Mouse (Mus musculus) kidney, postnatal 0 days (tissue): Measurements from ENCODE around the gene Denr. TPM values are rescaled to one million over a fixed set of nuclear protein-coding genes. Genes with fewer than 3 reads are reported as not detected.

Source experiments
- ATAC-seq: fragments of 200-750 bp; cut with Nextera tagmentation; replicated peaks from 2 replicates; pipeline ENCODE4 v1.8.0; 2017; ENCODE audit warnings: low read depth, moderate number of reproducible peaks, moderate TSS enrichment, moderate library complexity; ENCODE audit not compliant: low FRiP score
- DNase-seq: peaks from one replicate; pipeline ENCODE4 v3.0.0-alpha.2; 2016; ENCODE audit warnings: low spot score
- H3K27ac ChIP-seq: fragments of 300-500 bp; sonication (generic); 2 replicates; pipeline ENCODE4 v1.5.1; 2014; ENCODE audit warnings: mild to moderate bottlenecking
- H3K27me3 ChIP-seq: fragments of 300-500 bp; sonication (generic); 2 replicates; pipeline ENCODE4 v1.6.1; 2014; ENCODE audit warnings: low read length, mixed read lengths; ENCODE audit not compliant: insufficient read depth
- H3K36me3 ChIP-seq: fragments of 300-500 bp; sonication (generic); 2 replicates; pipeline ENCODE4 v1.6.1; 2014; ENCODE audit warnings: low read length, mixed read lengths; ENCODE audit not compliant: insufficient read depth
- H3K4me1 ChIP-seq: fragments of 300-500 bp; sonication (generic); replicated peaks from 2 replicates; pipeline ENCODE4 v1.6.1; 2014; ENCODE audit warnings: antibody characterized with exemption, low read length, mixed read lengths; ENCODE audit not compliant: insufficient read depth
- H3K4me2 ChIP-seq: fragments of 300-500 bp; sonication (generic); 2 replicates; pipeline ENCODE4 v1.6.1; 2014; ENCODE audit warnings: mild to moderate bottlenecking, low read length, moderate library complexity, mixed read lengths
- H3K4me3 ChIP-seq: fragments of 300-500 bp; sonication (generic); replicated peaks from 2 replicates; pipeline ENCODE4 v1.5.1; 2014; ENCODE audit warnings: low read depth, low read length
- H3K9ac ChIP-seq: fragments of 300-500 bp; sonication (generic); 2 replicates; pipeline ENCODE4 v1.6.1; 2014; ENCODE audit warnings: low read depth, low read length
- H3K9me3 ChIP-seq: fragments of 300-500 bp; sonication (generic); replicated peaks from 2 replicates; pipeline ENCODE4 v1.6.1; 2016; ENCODE audit warnings: low read length, inconsistent platforms, mixed read lengths
- CTCF ChIP-seq: IDR thresholded peaks from 2 replicates; pipeline ENCODE4 v1.5.1; 2016; ENCODE audit warnings: antibody characterized with exemption, low read depth, mild to moderate bottlenecking, moderate library complexity
- WGBS: fragments of 180-500 bp; shearing (Covaris S2); extraction: QIAGEN DNeasy Blood & Tissue Kit; methylation state at CpG from one replicate; pipeline ENCODE4 v1.1.7; 2014; 5-methylcytosine and 5-hydroxymethylcytosine counted together
- polyA plus RNA-seq: library from polyadenylated mRNA; unstranded; fragments of >200 nt; fragmentation: Nextera tagmentation; extraction: Ambion mirVana; gene quantifications from 2 replicates; pipeline ENCODE4 v1.2.1, GENCODE M21; 2015

Denr gene
- polyA plus RNA-seq, 1 experiment from 2014 or later, result 128 TPM

DNA sequence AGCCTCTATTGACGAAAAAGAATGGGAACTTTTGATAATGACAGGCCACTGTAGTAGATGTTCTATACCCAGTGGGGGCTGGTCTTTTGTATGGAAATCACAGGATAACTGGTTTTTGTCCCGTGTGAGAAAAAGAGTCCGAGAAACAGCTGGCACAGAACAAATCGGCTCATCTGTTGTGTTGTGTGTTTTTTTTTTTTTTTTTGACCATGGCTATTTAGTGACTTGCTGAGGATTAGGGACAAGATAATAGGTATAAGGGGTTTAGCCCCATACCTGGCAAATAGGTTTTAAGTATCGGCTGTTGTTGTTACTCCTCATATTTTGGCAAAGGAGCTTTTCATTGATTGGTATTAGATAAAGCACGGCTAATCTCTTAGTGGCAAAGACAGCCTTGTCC lies 65.5 kb downstream of the Denr start:
- ATAC-seq (no peak), DNase-seq (no peak)
- Histone ChIP-seq H3K27me3 (no peaks in the 10 kb centered on the region), H3K4me1 (peaks cover 17% of the 10 kb centered on the region; the same call in 1 of the 2 replicates), H3K4me3 (no peak overlapping the region), H3K36me3 (no peaks in the 10 kb centered on the region), H3K4me2 (no peak overlapping the region), H3K9me3 (no peaks in the 10 kb centered on the region), H3K9ac (no peak overlapping the region), H3K27ac (no peak overlapping the region)
- no peak for TF ChIP-seq CTCF
- 82% methylated on average over 6 of the region's 6 CpGs for WGBS

DNA sequence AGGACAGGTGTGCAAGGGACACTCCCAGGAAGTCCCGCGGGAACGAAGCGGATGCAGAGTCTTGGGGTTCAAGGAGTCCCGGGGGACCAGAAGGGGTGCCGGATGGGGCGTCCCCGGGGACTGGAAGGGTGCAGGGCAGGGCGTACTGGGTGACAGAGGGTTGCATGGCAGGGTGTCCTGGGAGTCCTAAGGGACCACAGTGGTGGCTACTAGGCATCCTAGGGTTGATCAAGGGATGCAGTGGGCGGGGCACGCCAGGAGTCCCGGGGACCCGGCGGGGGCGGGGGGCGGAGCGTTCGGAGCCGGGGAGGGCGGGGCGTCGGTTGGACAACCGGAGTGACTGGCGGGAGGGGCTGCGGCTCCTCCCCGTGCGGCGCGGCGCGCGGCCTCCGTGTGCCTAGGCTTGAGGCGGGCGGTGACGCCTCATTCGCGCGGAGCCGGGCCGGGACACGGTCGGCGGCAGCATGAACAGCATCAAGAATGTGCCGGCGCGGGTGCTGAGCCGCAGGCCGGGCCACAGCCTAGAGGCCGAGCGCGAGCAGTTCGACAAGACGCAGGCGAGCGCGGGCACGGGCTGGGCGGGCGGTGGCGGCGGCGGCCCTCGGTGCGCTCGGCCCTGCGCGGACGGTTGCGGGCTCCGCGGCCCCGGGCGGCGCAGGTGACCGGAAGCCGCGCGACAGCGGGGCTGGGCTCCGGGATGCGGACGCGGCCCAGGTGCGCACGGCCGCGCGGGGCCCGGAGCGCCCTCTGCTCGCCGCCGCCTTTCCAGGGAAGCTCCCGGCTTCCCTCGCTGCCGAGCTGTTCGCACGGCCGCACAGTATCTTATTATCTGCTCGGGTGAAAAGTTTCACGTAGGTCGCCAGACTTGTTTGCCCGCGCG lies 66.6 kb downstream of the Denr start, which contains the start of gene Hip1r:
Gene Hip1r, plus strand, starts transcription at position 330 of the 880 bp plus-strand sequence.
- Histone ChIP-seq H3K27me3 (no peaks in the 10 kb centered on the region), H3K36me3 (no peaks in the 10 kb centered on the region), H3K9me3 (no peaks in the 10 kb centered on the region), H3K9ac (peak within 1 kb of the TSS; percentile 91), H3K4me2 (peak within 1 kb of the TSS; percentile 92), H3K27ac (peak within 1 kb of the TSS; percentile 86), H3K4me1 (peaks cover 20% of the 10 kb centered on the region; the same call in 1 of the 2 replicates), H3K4me3 (peak within 1 kb of the TSS; percentile 88)
- WGBS, result under 1% methylated on average over 105 of the region's 106 CpGs
- no peak for TF ChIP-seq CTCF
- ATAC-seq (peak; percentile 56), DNase-seq (peak; percentile 72)

DNA sequence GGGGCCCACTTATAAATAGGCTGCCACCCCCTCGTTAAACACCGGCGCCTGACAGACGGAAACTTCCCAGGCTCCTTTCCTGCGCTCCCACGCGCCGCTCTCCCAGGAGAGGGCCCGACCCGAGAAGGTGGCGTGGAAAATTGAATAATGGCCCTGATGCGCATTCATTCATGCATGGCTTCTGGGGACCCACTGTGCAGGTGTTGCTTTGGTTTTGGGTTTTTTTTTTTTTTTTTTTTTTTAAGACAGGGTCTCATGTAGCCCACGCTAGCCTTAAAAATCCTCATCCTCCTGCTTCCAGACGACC lies 67.2 kb downstream of the Denr start:
- Histone ChIP-seq H3K9me3 (no peaks in the 10 kb centered on the region), H3K4me1 (peaks cover 20% of the 10 kb centered on the region; the same call in 1 of the 2 replicates), H3K27me3 (no peaks in the 10 kb centered on the region), H3K36me3 (no peaks in the 10 kb centered on the region), H3K9ac (peak overlapping the region; percentile 91), H3K27ac (peak overlapping the region; percentile 86), H3K4me2 (peak overlapping the region; percentile 92), H3K4me3 (peak overlapping the region; percentile 88)
- WGBS, result 1% methylated on average over 14 of the region's 14 CpGs
- TF ChIP-seq CTCF, result no peak
- no peak for DNase-seq
- ATAC-seq, result no peak

DNA sequence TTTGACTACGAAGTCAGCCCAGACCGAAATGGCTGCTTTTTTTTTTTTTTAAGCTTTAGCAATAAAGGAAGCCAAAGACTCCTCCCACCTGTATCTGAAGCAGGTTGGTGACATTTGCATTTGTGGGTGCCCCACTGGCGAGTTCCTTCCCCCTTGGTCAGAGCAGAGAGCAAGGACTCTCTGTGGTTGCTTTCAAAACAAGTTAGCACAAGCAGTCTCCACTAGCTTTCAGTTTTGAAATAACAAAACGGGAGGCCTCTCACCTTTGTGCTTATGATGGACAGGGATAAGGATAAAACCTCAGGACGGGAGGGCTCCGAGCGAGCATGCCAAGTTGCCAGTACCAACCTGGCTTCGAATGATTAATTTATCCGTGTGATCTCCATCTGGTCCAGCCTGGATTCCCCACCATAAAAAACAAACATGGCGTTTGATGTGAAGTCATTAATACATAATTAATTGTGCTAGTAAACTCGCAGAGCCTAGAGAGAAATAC lies 67.7 kb downstream of the Denr start:
- Histone ChIP-seq H3K9ac (peak overlapping the region; percentile 91; the same call in 1 of the 2 replicates), H3K4me1 (peaks cover 23% of the 10 kb centered on the region; the same call in 1 of the 2 replicates), H3K27me3 (no peaks in the 10 kb centered on the region), H3K4me2 (peak overlapping the region; percentile 92), H3K9me3 (no peaks in the 10 kb centered on the region), H3K27ac (peak overlapping the region; percentile 86), H3K36me3 (no peaks in the 10 kb centered on the region), H3K4me3 (peak overlapping the region; percentile 88)
- TF ChIP-seq CTCF, result no peak
- DNase-seq (peak; percentile 26), ATAC-seq (no peak)
- WGBS, result 9% methylated on average over 11 of the region's 11 CpGs

DNA sequence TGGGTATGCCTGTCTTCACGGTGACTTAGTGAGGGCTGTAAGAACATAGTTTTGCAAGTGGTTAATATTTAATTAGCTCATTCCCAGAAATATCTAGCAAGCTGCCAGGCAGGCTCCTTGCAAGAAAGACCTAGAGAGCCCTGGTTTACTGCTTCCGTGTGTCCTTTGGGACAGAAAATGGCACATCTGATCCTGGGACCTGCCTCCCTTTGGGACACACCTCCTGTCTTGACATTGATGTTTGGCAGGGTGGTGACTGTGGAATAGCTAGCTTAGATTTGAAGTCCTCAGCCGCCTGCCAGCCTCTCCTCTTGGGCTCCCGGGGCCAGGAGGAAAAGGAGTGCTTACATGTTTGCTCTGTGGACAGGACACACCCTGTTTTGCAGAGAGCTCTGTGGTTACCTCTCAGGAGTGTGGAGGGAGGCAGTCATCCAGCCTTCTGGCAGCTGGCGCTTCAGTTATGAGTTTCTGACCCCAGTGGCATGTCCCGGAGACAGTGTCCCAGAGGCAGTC lies 68.7 kb downstream of the Denr start:
- H3K9me3 ChIP-seq, result no peaks in the 10 kb centered on the region
- H3K36me3 ChIP-seq, result no peaks in the 10 kb centered on the region
- H3K4me3 ChIP-seq, result no peak overlapping the region
- ATAC-seq (no peak; the same call in 1 of the 2 replicates), DNase-seq (peak; percentile 38)
- WGBS, result 53% methylated on average over 6 of the region's 6 CpGs
- H3K4me1 ChIP-seq, result peaks cover 23% of the 10 kb centered on the region; the same call in 1 of the 2 replicates
- TF ChIP-seq CTCF, result no peak
- peak overlapping the region; percentile 86 for H3K27ac ChIP-seq
- no peaks in the 10 kb centered on the region for H3K27me3 ChIP-seq
- 0 out of 2 replicates have a peak overlapping the region, but pooled peaks have one; percentile 15 for H3K9ac ChIP-seq
- peak overlapping the region; percentile 92 for H3K4me2 ChIP-seq

DNA sequence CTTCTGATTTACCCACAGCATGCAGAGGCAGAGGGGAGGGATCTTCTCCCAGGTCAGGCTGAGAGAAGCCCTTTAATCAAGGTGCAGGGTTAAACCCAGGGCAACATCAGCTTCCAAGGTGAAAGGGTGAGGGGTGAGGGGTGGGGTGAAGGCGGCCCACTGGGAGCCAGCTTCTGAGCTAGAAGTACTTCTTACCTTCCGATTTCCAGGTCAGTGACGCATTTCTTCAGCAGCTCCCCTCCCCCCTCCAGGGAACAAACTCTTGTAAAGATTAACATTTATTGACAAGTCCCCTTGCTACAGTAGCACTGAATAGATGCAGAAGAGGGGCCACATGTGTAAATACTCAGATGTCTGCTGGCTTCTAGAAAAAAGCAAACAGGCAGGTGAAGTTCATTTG lies 70.3 kb downstream of the Denr start:
- no peak overlapping the region for H3K4me3 ChIP-seq
- H3K4me1 ChIP-seq, result peaks cover 23% of the 10 kb centered on the region; the same call in 1 of the 2 replicates
- H3K27me3 ChIP-seq, result no peaks in the 10 kb centered on the region
- H3K27ac ChIP-seq, result peak overlapping the region; percentile 86; the same call in 1 of the 2 replicates
- no peak for ATAC-seq
- no peak overlapping the region for H3K4me2 ChIP-seq
- no peak for DNase-seq
- TF ChIP-seq CTCF, result no peak
- H3K9ac ChIP-seq, result no peak overlapping the region
- H3K36me3 ChIP-seq, result no peaks in the 10 kb centered on the region
- 29% methylated on average over 3 of the region's 3 CpGs for WGBS
- H3K9me3 ChIP-seq, result no peaks in the 10 kb centered on the region
